Mouse (Mus musculus): ENCODE measurements around the gene Dnase1l3.
A peak's percentile ranks its signal among the peaks of the same experiment; 100 is the strongest.
"Not testable (repeated sequence)": the region's sequence is repeated elsewhere in the genome, so short reads cannot be mapped to it uniquely, and the experiment has no call there.

The Dnase1l3 gene

GRCm38 (mm10) chr14:8011297-8011696, 16.9 kb upstream of the Dnase1l3 start:
- no peak for DNase-seq

- DNase-seq, result peak; percentile 29
Measured at GRCm38 (mm10) chr14:8007923-8008322, 13.6 kb upstream of the Dnase1l3 start.

- DNase-seq, result no peak
Measured at GRCm38 (mm10) chr14:8007486-8007885, 13.1 kb upstream of the Dnase1l3 start.

- no peak for DNase-seq
Measured at GRCm38 (mm10) chr14:8007084-8007483, 12.7 kb upstream of the Dnase1l3 start.

GRCm38 (mm10) chr14:8006061-8006460, 11.7 kb upstream of the Dnase1l3 start:
- DNase-seq, result not testable (repeated sequence)

- no peak for DNase-seq
Measured at GRCm38 (mm10) chr14:8003727-8004670, 9.6 kb upstream of the Dnase1l3 start.

GRCm38 (mm10) chr14:8003093-8003670, 8.8 kb upstream of the Dnase1l3 start:
- DNase-seq, result peak; percentile 81

- DNase-seq, result peak; percentile 87
Measured at GRCm38 (mm10) chr14:8002432-8003092, 8.2 kb upstream of the Dnase1l3 start, which contains the start of gene Abhd6. Gene Abhd6 (plus strand): TSS chr14:8002902.

- no peak for DNase-seq
Measured at GRCm38 (mm10) chr14:8000831-8001685, 6.7 kb upstream of the Dnase1l3 start.

GRCm38 (mm10) chr14:8000247-8000646, 5.9 kb upstream of the Dnase1l3 start:
- no peak for DNase-seq

- no peak for DNase-seq
Measured at GRCm38 (mm10) chr14:7999435-7999834, 5.1 kb upstream of the Dnase1l3 start.

GRCm38 (mm10) chr14:7999030-7999429, 4.7 kb upstream of the Dnase1l3 start:
- DNase-seq, result no peak

- DNase-seq, result peak; percentile 87
Measured at GRCm38 (mm10) chr14:7997255-7997696, 2.9 kb upstream of the Dnase1l3 start.

- DNase-seq, result no peak
Measured at GRCm38 (mm10) chr14:7992158-7992557, 2.2 kb downstream of the Dnase1l3 start.

- DNase-seq, result no peak
Measured at GRCm38 (mm10) chr14:7991108-7991776, 3.1 kb downstream of the Dnase1l3 start.

- no peak for DNase-seq
Measured at GRCm38 (mm10) chr14:7989961-7990360, 4.4 kb downstream of the Dnase1l3 start.

GRCm38 (mm10) chr14:7989371-7989770, 5.0 kb downstream of the Dnase1l3 start:
- no peak for DNase-seq

- no peak for DNase-seq
Measured at GRCm38 (mm10) chr14:7986913-7987312, 7.5 kb downstream of the Dnase1l3 start.

GRCm38 (mm10) chr14:7981226-7981625, 13.1 kb downstream of the Dnase1l3 start:
- no peak for DNase-seq

- DNase-seq, result no peak
Measured at GRCm38 (mm10) chr14:7978183-7978582, 16.2 kb downstream of the Dnase1l3 start.

GRCm38 (mm10) chr14:7977471-7977870, 16.9 kb downstream of the Dnase1l3 start:
- DNase-seq, result no peak

GRCm38 (mm10) chr14:7975177-7975576, 19.2 kb downstream of the Dnase1l3 start:
- DNase-seq, result no peak
